Mouse (Mus musculus): ENCODE measurements around the gene Fzd4. TPM values are rescaled to one million over a fixed set of nuclear protein-coding genes. Genes with fewer than 3 reads are reported as not detected.

Gene Fzd4
- polyA plus RNA-seq, 1 experiment from 2014 or later = 15.6 TPM

DNA sequence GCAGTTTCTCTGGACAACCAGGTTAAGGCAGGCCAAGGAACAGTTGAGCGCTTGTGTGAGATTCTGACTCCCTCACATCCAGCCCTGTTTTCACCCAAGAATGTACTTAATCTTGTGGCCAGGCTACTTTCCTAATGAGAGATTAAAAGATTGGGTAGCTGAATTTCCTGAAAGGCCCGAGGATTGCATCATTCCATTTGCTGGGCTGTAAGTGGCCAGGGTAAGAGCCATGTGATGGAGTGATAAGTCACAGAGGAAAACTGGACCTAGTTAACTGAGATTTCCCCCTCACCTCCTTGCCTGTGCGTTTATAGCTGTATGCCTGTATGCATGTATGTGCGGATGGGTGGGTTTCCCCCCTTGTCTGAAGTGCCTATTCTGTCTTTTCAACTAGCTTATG is 11.9 kb downstream of the Fzd4 start:
- Histone ChIP-seq H3K9ac (replicated peaks; ENCODE audit: low read length) (no peak overlapping the region), H3K27ac (replicated peaks; ENCODE audit: low read depth, low read length) (no peak overlapping the region), H3K4me3 (ENCODE audit: low read depth, low read length) (no peak overlapping the region), H3K9me3 (replicated peaks; ENCODE audit: control insufficient read depth, low read length) (no peaks in the 10 kb centered on the region), H3K4me2 (ENCODE audit: low read depth, low read length) (no peak overlapping the region), H3K36me3 (replicated peaks; ENCODE audit: control insufficient read depth, insufficient read depth, low read depth, low read length) (no peaks in the 10 kb centered on the region), H3K4me1 (ENCODE audit: control insufficient read depth, insufficient read depth, low read length) (no peaks in the 10 kb centered on the region), H3K27me3 (ENCODE audit: control insufficient read depth, insufficient read depth, low read length) (no peaks in the 10 kb centered on the region)
- WGBS = 71% methylated on average over 4 of the region's 4 CpGs
- ATAC-seq (replicated peaks; ENCODE audit: insufficient number of reproducible peaks, low FRiP score, low TSS enrichment, low read depth) (no peak), DNase-seq (ENCODE audit: low spot score) (no peak)

DNA sequence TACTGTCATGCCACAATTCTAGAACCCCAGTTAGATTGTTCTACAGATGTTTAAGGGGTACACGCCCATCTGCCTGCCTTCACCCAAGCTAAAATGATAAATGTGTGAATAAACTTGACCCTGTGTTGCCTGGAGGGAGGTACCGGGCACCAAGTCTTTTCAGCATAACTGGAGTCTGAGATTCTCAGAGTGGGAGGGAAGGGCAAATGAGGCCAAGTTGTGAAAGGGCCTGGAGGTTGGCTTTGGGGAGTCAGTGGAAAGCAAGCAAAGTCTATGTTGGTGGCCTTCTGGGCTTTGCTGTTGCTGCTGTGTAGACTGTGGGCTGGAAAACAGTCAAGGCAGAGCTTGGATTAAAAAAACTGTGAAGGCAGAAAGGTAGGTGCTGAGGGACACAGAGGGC is 13.6 kb downstream of the Fzd4 start:
- 86% methylated on average over 2 of the region's 2 CpGs for WGBS
- H3K27ac ChIP-seq (replicated peaks; ENCODE audit: low read depth, low read length) = no peak overlapping the region
- no peaks in the 10 kb centered on the region for H3K4me1 ChIP-seq (ENCODE audit: control insufficient read depth, insufficient read depth, low read length)
- H3K9me3 ChIP-seq (replicated peaks; ENCODE audit: control insufficient read depth, low read length) = no peaks in the 10 kb centered on the region
- ATAC-seq (replicated peaks; ENCODE audit: insufficient number of reproducible peaks, low FRiP score, low TSS enrichment, low read depth) (no peak), DNase-seq (ENCODE audit: low spot score) (no peak)
- no peak overlapping the region for H3K4me2 ChIP-seq (ENCODE audit: low read depth, low read length)
- no peak overlapping the region for H3K9ac ChIP-seq (replicated peaks; ENCODE audit: low read length)
- no peak overlapping the region for H3K4me3 ChIP-seq (ENCODE audit: low read depth, low read length)
- no peaks in the 10 kb centered on the region for H3K27me3 ChIP-seq (ENCODE audit: control insufficient read depth, insufficient read depth, low read length)
- no peaks in the 10 kb centered on the region for H3K36me3 ChIP-seq (replicated peaks; ENCODE audit: control insufficient read depth, insufficient read depth, low read depth, low read length)

DNA sequence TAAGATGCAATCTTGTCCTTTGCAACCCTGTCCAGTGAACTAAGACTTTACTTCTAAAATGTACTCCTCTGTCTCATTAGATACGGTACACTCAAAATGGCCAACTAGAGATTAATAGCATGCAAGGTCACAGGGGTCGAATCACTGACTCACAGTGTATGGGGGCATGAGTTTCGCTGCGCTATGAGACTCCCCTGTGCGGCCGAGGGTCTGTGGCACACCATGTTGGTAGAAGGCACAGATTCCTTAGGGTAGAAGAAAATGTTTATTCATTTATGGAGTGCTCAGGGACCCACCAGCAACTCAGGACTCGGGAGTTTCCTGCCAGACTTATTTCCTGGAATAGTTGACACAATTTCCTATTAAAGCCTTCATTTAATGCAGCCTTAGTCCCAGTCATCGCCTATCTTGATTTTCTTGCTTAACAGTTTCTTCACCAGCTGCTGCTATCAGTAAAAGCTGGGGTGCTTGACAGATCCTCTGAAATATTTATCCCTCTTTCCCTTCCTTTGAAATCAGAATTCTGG is 14.0 kb downstream of the Fzd4 start:
- Histone ChIP-seq H3K36me3 (replicated peaks; ENCODE audit: control insufficient read depth, insufficient read depth, low read depth, low read length) (no peaks in the 10 kb centered on the region), H3K4me2 (ENCODE audit: low read depth, low read length) (no peak overlapping the region), H3K27me3 (ENCODE audit: control insufficient read depth, insufficient read depth, low read length) (no peaks in the 10 kb centered on the region), H3K27ac (replicated peaks; ENCODE audit: low read depth, low read length) (no peak overlapping the region), H3K4me3 (ENCODE audit: low read depth, low read length) (no peak overlapping the region), H3K9me3 (replicated peaks; ENCODE audit: control insufficient read depth, low read length) (no peaks in the 10 kb centered on the region), H3K9ac (replicated peaks; ENCODE audit: low read length) (no peak overlapping the region), H3K4me1 (ENCODE audit: control insufficient read depth, insufficient read depth, low read length) (no peaks in the 10 kb centered on the region)
- no peak for ATAC-seq (replicated peaks; ENCODE audit: insufficient number of reproducible peaks, low FRiP score, low TSS enrichment, low read depth)
- WGBS = 60% methylated on average over 8 of the region's 8 CpGs
- no peak for DNase-seq (ENCODE audit: low spot score)

DNA sequence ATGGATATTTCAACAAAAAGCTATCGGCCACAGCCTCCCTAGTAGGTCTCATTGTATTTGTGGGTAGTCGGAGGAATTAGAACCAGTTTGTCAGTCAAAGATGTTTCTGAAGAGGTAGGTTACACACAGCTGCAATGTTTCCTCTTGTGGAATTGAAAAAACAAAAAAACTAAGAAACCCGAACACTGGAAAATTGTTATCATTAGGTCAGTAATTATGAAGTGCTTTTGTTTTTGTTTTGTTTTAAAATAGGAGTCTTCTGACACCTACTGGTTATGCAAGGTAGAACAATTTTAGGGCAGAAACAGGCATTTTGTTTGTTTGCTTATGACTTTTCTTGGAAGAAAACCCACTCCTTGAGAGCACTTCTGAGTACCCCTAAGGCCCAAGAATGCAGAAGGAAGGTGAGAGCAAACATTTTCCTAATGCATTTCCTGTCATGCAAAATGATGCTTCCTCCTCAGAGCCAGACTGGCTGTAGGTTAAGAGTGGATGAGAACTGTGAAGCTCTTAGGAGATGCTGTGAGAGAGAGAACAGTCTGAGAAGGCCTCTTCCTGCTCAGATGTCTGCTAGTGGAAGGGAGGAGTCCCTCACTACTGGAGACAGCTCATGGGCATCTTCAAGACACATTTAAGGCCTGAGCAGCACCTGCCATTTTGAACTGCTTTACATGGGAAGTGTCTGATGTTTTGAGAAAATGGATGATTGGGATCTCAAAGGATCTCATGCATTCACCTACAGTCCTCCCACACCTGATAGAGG is 14.9 kb downstream of the Fzd4 start:
- no peaks in the 10 kb centered on the region for H3K9me3 ChIP-seq (replicated peaks; ENCODE audit: control insufficient read depth, low read length)
- H3K27ac ChIP-seq (replicated peaks; ENCODE audit: low read depth, low read length) = no peak overlapping the region
- H3K4me1 ChIP-seq (ENCODE audit: control insufficient read depth, insufficient read depth, low read length) = no peaks in the 10 kb centered on the region
- WGBS = 42% methylated on average over 3 of the region's 3 CpGs
- ATAC-seq (replicated peaks; ENCODE audit: insufficient number of reproducible peaks, low FRiP score, low TSS enrichment, low read depth) = no peak
- no peak overlapping the region for H3K9ac ChIP-seq (replicated peaks; ENCODE audit: low read length)
- H3K27me3 ChIP-seq (ENCODE audit: control insufficient read depth, insufficient read depth, low read length) = no peaks in the 10 kb centered on the region
- H3K36me3 ChIP-seq (replicated peaks; ENCODE audit: control insufficient read depth, insufficient read depth, low read depth, low read length) = no peaks in the 10 kb centered on the region
- DNase-seq (ENCODE audit: low spot score) = peak; percentile 30
- no peak overlapping the region for H3K4me2 ChIP-seq (ENCODE audit: low read depth, low read length)
- H3K4me3 ChIP-seq (ENCODE audit: low read depth, low read length) = no peak overlapping the region

DNA sequence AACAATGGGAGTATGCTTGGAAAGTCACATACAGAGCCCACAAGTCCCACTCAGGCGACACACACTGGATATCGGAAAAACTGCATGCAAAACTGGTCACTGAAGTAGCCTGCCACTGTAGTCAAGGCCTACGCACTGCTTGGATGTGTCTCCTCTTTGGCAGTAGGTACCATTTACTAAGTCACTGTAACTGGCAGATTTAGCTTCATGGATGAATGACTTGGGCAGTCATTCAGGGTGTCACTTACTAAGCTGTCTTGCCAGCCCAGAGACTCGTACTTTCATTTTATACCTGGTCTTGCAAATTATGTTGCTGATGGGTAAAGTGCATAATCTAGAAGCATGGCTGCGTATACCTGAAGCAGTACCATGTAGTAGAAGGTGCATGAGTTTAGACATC is 17.1 kb downstream of the Fzd4 start:
- ATAC-seq (replicated peaks; ENCODE audit: insufficient number of reproducible peaks, low FRiP score, low TSS enrichment, low read depth) (no peak), DNase-seq (ENCODE audit: low spot score) (no peak)
- Histone ChIP-seq H3K27me3 (ENCODE audit: control insufficient read depth, insufficient read depth, low read length) (no peaks in the 10 kb centered on the region), H3K9ac (replicated peaks; ENCODE audit: low read length) (no peak overlapping the region), H3K36me3 (replicated peaks; ENCODE audit: control insufficient read depth, insufficient read depth, low read depth, low read length) (no peaks in the 10 kb centered on the region), H3K27ac (replicated peaks; ENCODE audit: low read depth, low read length) (no peak overlapping the region), H3K4me3 (ENCODE audit: low read depth, low read length) (no peak overlapping the region), H3K4me2 (ENCODE audit: low read depth, low read length) (no peak overlapping the region), H3K4me1 (ENCODE audit: control insufficient read depth, insufficient read depth, low read length) (peaks cover 6% of the 10 kb centered on the region; the same call in 1 of the 2 replicates), H3K9me3 (replicated peaks; ENCODE audit: control insufficient read depth, low read length) (no peaks in the 10 kb centered on the region)
- WGBS = 94% methylated on average over 5 of the region's 5 CpGs

DNA sequence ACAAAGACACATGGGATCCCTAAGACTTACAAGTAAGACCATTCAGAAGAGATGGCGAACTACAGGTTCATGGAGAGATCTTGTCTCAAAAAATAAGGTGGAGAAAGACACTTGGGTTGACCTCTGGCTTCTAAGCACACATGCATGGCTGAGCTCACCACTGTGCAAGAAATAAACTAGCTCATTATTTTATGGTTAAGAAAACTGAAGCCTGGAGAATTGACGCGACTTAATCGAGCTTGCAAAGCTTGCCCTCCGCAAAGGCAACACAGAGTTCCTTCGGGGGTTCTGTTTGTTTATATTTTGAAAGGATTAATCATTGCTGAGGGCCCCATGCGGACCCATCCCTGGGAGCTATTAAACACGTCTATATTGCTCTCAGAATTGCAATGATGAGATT is 18.5 kb downstream of the Fzd4 start:
- Histone ChIP-seq H3K9ac (replicated peaks; ENCODE audit: low read length) (no peak overlapping the region), H3K4me2 (ENCODE audit: low read depth, low read length) (no peak overlapping the region; the same call in 1 of the 2 replicates), H3K27me3 (ENCODE audit: control insufficient read depth, insufficient read depth, low read length) (no peaks in the 10 kb centered on the region), H3K36me3 (replicated peaks; ENCODE audit: control insufficient read depth, insufficient read depth, low read depth, low read length) (no peaks in the 10 kb centered on the region), H3K27ac (replicated peaks; ENCODE audit: low read depth, low read length) (no peak overlapping the region), H3K9me3 (replicated peaks; ENCODE audit: control insufficient read depth, low read length) (no peaks in the 10 kb centered on the region), H3K4me3 (ENCODE audit: low read depth, low read length) (no peak overlapping the region), H3K4me1 (ENCODE audit: control insufficient read depth, insufficient read depth, low read length) (peaks cover 6% of the 10 kb centered on the region; the same call in 1 of the 2 replicates)
- no peak for ATAC-seq (replicated peaks; ENCODE audit: insufficient number of reproducible peaks, low FRiP score, low TSS enrichment, low read depth)
- 40% methylated on average over 8 of the region's 8 CpGs for WGBS
- no peak for DNase-seq (ENCODE audit: low spot score)

DNA sequence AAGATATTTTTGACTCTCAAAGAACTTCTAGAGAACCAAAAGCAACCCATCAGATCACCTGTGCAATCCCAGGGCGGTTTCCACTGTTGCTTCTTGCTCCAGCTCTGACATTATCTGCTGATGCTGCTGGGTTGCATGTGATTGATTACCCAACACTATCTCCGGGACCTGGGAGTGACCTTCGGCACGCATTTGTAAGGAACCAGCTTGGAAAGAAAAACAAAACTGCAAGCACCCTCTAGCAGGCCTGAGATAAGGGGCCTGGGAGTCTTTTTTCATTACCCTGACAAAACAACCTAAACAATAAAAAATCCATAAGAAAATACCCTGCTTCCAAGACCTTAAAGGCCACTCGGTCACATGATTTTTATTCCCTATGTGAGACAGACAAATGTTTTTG is 19.0 kb downstream of the Fzd4 start:
- no peak overlapping the region for H3K4me2 ChIP-seq (ENCODE audit: low read depth, low read length)
- H3K4me1 ChIP-seq (ENCODE audit: control insufficient read depth, insufficient read depth, low read length) = peaks cover 6% of the 10 kb centered on the region; the same call in 1 of the 2 replicates
- H3K27me3 ChIP-seq (ENCODE audit: control insufficient read depth, insufficient read depth, low read length) = no peaks in the 10 kb centered on the region
- DNase-seq (ENCODE audit: low spot score) = no peak
- ATAC-seq (replicated peaks; ENCODE audit: insufficient number of reproducible peaks, low FRiP score, low TSS enrichment, low read depth) = no peak
- no peak overlapping the region for H3K9ac ChIP-seq (replicated peaks; ENCODE audit: low read length)
- no peaks in the 10 kb centered on the region for H3K36me3 ChIP-seq (replicated peaks; ENCODE audit: control insufficient read depth, insufficient read depth, low read depth, low read length)
- H3K4me3 ChIP-seq (ENCODE audit: low read depth, low read length) = no peak overlapping the region
- no peaks in the 10 kb centered on the region for H3K9me3 ChIP-seq (replicated peaks; ENCODE audit: control insufficient read depth, low read length)
- 14% methylated on average over 5 of the region's 5 CpGs for WGBS
- no peak overlapping the region for H3K27ac ChIP-seq (replicated peaks; ENCODE audit: low read depth, low read length)

DNA sequence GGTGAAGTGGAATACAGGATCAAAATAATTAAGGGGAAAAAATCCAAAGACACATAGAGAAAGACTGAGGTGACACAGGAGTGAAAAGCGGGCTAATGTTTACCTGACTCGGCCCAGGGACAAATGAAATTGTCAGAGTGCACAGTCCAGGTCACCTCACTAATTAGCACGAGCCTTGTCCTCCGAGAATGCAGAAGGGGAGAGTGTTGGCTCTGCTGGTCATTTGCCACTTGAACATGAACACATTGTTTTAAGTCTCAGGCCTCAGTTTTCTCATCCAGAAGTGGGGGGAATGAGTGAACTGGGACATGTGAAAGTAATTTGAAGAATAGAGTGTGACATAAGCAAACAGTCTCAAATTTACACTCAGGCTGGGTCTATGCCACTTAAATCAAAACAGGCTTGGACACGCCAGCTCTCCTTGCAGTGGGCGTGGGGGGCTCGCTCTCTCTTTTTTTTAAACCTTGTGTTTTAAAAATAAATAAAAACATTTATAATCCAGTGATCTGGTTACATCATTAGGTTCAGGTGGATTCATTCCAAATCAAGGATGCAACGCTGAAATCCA is 19.6 kb downstream of the Fzd4 start:
- Histone ChIP-seq H3K4me1 (ENCODE audit: control insufficient read depth, insufficient read depth, low read length) (peaks cover 6% of the 10 kb centered on the region; the same call in 1 of the 2 replicates), H3K27ac (replicated peaks; ENCODE audit: low read depth, low read length) (no peak overlapping the region), H3K27me3 (ENCODE audit: control insufficient read depth, insufficient read depth, low read length) (no peaks in the 10 kb centered on the region), H3K36me3 (replicated peaks; ENCODE audit: control insufficient read depth, insufficient read depth, low read depth, low read length) (no peaks in the 10 kb centered on the region), H3K9ac (replicated peaks; ENCODE audit: low read length) (no peak overlapping the region), H3K4me3 (ENCODE audit: low read depth, low read length) (no peak overlapping the region), H3K4me2 (ENCODE audit: low read depth, low read length) (no peak overlapping the region), H3K9me3 (replicated peaks; ENCODE audit: control insufficient read depth, low read length) (no peaks in the 10 kb centered on the region)
- ATAC-seq (replicated peaks; ENCODE audit: insufficient number of reproducible peaks, low FRiP score, low TSS enrichment, low read depth) (0 out of 2 replicates have a peak, but pooled peaks have one; percentile 30), DNase-seq (ENCODE audit: low spot score) (peak; percentile 62)
- WGBS = 17% methylated on average over 8 of the region's 8 CpGs
